Mouse (Mus musculus): ENCODE results near the gene Gdpd5. TPM values are rescaled to one million over a fixed set of nuclear protein-coding genes. Genes with fewer than 3 reads are reported as not detected.
A peak's percentile ranks its signal among the peaks of the same experiment; 100 is the strongest.

Gdpd5 gene
- total RNA-seq (2012; rRNA removed), result 0.15 and 0.23 TPM in 2 replicates
- under 1 TPM in 1 of 2 experiments, not detected in 1; 0.26 TPM for polyA plus RNA-seq (2012; ENCODE audit: insufficient read depth in 1 of 2, insufficient read length in 2 of 2, low read depth in 1 of 2, low replicate concordance in 2 of 2, missing spikeins in 1 of 2)

- DNase-seq (ENCODE audit: low read depth, low spot score), result peak; percentile 94
- no peaks in the 10 kb centered on the region for H3K79me2 ChIP-seq (ENCODE audit: control insufficient read depth, insufficient read depth, low read length, poor library complexity)
- H3K27me3 ChIP-seq (ENCODE audit: control insufficient read depth in 1 of 2, insufficient read depth in 2 of 2, low read length in 2 of 2), result peaks cover 0 to 2% of the 10 kb centered on the region in 2 experiments; a peak in 1 of 4 replicates
- peak within 1 kb of the TSS; percentile 26 for H3K9ac ChIP-seq (ENCODE audit: control insufficient read depth, low read depth, low read length, poor library complexity, severe bottlenecking)
- peaks cover 0 to 14% of the 10 kb centered on the region in 2 experiments; a peak in 3 of 4 replicates for H3K4me1 ChIP-seq (ENCODE audit: control insufficient read depth in 1 of 2, insufficient read depth in 2 of 2, low read length in 2 of 2)
- H3K9me3 ChIP-seq (replicated peaks; ENCODE audit: insufficient read depth, low read length), result no peaks in the 10 kb centered on the region
- no peak for TF ChIP-seq MEF2A (IDR thresholded peaks at IDR 0.05; ENCODE audit: extremely low read depth, insufficient replicate concordance, low read depth, low read length, poor library complexity, severe bottlenecking)
- TF ChIP-seq NRF1 (IDR thresholded peaks at IDR 0.05; ENCODE audit: insufficient read depth, low read depth, low read length, poor library complexity, severe bottlenecking), result peak; percentile 34; the same call in 1 of the 2 replicates
- 0 out of 2 replicates have a peak, but pooled peaks have one; percentile 18 for TF ChIP-seq TCF12 (IDR thresholded peaks at IDR 0.05; ENCODE audit: low read depth, low read length)
- H3K4me3 ChIP-seq (ENCODE audit: control insufficient read depth in 1 of 2, insufficient read depth in 1 of 2, low read depth in 2 of 2, low read length in 2 of 2), result peak within 1 kb of the TSS; percentile 61 to 62
- H3K27ac ChIP-seq (ENCODE audit: control insufficient read depth, low read depth, low read length), result no peak within 1 kb of the TSS
- no peaks in the 10 kb centered on the region; a peak in 1 of 4 replicates for H3K36me3 ChIP-seq (ENCODE audit: control insufficient read depth in 1 of 2, insufficient read depth in 2 of 2, low read length in 2 of 2)
These were observed at the start of gene Gdpd5 for GRCm38 (mm10) chr7:99381214-99382087. Gene Gdpd5, plus strand, starts transcription at chr7:99381414.

DNA sequence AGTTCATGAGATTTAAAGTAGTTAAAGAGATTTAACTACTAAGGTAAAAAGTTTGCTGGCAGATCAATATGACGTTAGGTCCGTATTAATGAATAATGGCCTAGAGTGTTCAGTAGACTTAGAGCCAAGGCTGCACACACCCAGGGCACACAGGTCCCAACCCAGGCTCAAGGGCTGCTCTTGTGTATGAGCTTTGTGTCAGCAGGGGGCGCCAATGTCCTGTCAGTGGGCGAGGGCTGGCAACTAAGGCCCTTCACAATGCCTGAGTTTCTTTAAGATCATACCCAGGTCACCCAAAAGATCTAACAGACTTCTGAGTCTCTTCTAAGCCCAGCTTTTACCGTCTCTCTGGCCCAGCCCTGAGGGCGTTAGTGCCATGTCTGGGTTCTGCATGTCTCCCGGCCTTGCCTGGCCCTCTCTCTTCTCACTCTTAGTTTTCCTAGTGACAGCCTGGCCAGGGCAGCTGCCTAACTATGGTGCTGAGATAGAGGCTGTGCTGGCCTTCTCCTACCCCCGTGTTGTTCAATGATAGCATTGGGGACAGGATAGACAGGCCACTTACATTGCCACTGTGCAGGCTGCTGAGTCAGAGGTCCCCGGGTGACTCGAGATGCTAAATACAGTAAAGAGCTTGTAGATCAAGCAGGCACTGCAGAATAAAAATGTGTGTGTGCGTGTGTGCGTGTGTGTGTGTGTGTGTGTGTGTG, 48.3 kb upstream of the Gdpd5 start:
- Histone ChIP-seq H3K9ac (ENCODE audit: control insufficient read depth, low read depth, low read length, poor library complexity, severe bottlenecking) (no peak overlapping the region), H3K79me2 (ENCODE audit: control insufficient read depth, insufficient read depth, low read length, poor library complexity) (no peaks in the 10 kb centered on the region), H3K36me3 (ENCODE audit: control insufficient read depth in 1 of 2, insufficient read depth in 2 of 2, low read length in 2 of 2) (no peaks in the 10 kb centered on the region), H3K27ac (ENCODE audit: control insufficient read depth, low read depth, low read length) (no peak overlapping the region), H3K27me3 (ENCODE audit: control insufficient read depth in 1 of 2, insufficient read depth in 2 of 2, low read length in 2 of 2) (peaks cover 3 to 11% of the 10 kb centered on the region in 2 experiments), H3K4me3 (ENCODE audit: control insufficient read depth in 1 of 2, insufficient read depth in 1 of 2, low read depth in 2 of 2, low read length in 2 of 2) (no peak overlapping the region), H3K9me3 (replicated peaks; ENCODE audit: insufficient read depth, low read length) (no peaks in the 10 kb centered on the region), H3K4me1 (ENCODE audit: control insufficient read depth in 1 of 2, insufficient read depth in 2 of 2, low read length in 2 of 2) (no peaks in the 10 kb centered on the region)
- TF ChIP-seq GABPA (IDR thresholded peaks at IDR 0.05; ENCODE audit: low read depth, low read length) (no peak), ZC3H11A (IDR thresholded peaks at IDR 0.05; ENCODE audit: low read depth, low read length) (peak; percentile 44), POLR2AphosphoS2 (IDR thresholded peaks at IDR 0.05; ENCODE audit: low read length) (no peak), SMC3 (IDR thresholded peaks at IDR 0.05; ENCODE audit: low read depth, low read length) (peak; percentile 66), CTCF (IDR thresholded peaks at IDR 0.05 in 2 of 3, conservative IDR thresholded peaks at IDR 0.05 in 1 of 3; ENCODE audit: control insufficient read depth in 1 of 3, insufficient read depth in 1 of 3, low read depth in 2 of 3, low read length in 3 of 3, poor library complexity in 1 of 3, severe bottlenecking in 1 of 3) (peak; percentile 62 to 75 (median 70)), RAD21 (IDR thresholded peaks at IDR 0.05; ENCODE audit: low read depth, low read length) (peak; percentile 70)
- DNase-seq (ENCODE audit: low read depth, low spot score), result peak; percentile 67

- Histone ChIP-seq H3K36me3 (ENCODE audit: control insufficient read depth in 1 of 2, insufficient read depth in 2 of 2, low read length in 2 of 2) (no peaks in the 10 kb centered on the region), H3K4me3 (ENCODE audit: control insufficient read depth in 1 of 2, insufficient read depth in 1 of 2, low read depth in 2 of 2, low read length in 2 of 2) (no peak overlapping the region), H3K27ac (ENCODE audit: control insufficient read depth, low read depth, low read length) (no peak overlapping the region), H3K4me1 (ENCODE audit: control insufficient read depth in 1 of 2, insufficient read depth in 2 of 2, low read length in 2 of 2) (no peaks in the 10 kb centered on the region), H3K9ac (ENCODE audit: control insufficient read depth, low read depth, low read length, poor library complexity, severe bottlenecking) (no peak overlapping the region), H3K27me3 (ENCODE audit: control insufficient read depth in 1 of 2, insufficient read depth in 2 of 2, low read length in 2 of 2) (peaks cover 6 to 22% of the 10 kb centered on the region in 2 experiments), H3K79me2 (ENCODE audit: control insufficient read depth, insufficient read depth, low read length, poor library complexity) (no peaks in the 10 kb centered on the region), H3K9me3 (replicated peaks; ENCODE audit: insufficient read depth, low read length) (no peaks in the 10 kb centered on the region)
- no peak for DNase-seq (ENCODE audit: low read depth, low spot score)
- no peak for TF ChIP-seq POLR2AphosphoS5 (IDR thresholded peaks at IDR 0.05; ENCODE audit: borderline replicate concordance, low read depth, low read length)
- no peak for TF ChIP-seq ZKSCAN1 (IDR thresholded peaks at IDR 0.05; ENCODE audit: low read depth, low read length)
- no peak for TF ChIP-seq KAT2A (conservative IDR thresholded peaks at IDR 0.05; ENCODE audit: low read depth, low read length)
- no peak for TF ChIP-seq RAD21 (IDR thresholded peaks at IDR 0.05; ENCODE audit: low read depth, low read length)
- no peak for TF ChIP-seq NRF1 (IDR thresholded peaks at IDR 0.05; ENCODE audit: insufficient read depth, low read depth, low read length, poor library complexity, severe bottlenecking)
- no peak for TF ChIP-seq EP300 (IDR thresholded peaks at IDR 0.05; ENCODE audit: low read depth in 1 of 2, low read length in 2 of 2)
- TF ChIP-seq MAX (IDR thresholded peaks at IDR 0.05; ENCODE audit: low read length), result no peak
- no peak for TF ChIP-seq TCF12 (IDR thresholded peaks at IDR 0.05; ENCODE audit: low read depth, low read length)
These were observed 40.5 kb upstream of the Gdpd5 start for GRCm38 (mm10) chr7:99340736-99341135.
